Comparison of ENCODE assay signal across 8 mouse cellular contexts in the genomic region with DNA sequence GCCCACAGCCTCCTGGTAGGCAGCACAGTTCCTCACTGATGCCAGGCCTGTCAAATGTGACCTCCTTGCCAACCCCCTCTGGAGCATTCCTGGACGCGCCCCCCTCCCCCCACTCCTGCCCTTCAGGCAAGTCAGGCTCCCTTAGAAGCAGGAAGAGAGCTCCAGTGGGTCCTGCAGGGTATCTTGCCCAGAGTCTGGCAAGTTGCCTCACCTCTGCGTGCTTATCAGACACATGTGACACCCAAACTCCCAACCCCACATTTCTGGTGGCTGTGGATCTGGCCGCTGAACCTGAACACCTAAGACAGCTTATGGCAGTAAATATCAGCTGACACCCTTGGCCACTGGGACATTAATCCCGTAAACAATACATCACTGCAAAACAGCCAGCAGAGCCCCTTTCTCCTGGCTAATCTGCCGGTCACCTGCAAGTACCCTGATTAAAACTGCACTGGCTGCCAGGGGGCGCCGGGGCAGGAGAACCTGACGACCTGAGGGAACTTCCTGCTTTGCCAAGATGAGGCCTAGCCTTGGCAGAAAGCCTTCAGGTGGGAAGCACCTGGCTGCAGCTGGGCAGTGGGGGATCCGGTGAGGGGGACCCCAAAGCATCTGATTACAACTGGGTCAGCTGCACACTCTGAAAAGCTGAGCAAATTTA. TPM values are rescaled to one million over a fixed set of nuclear protein-coding genes. Genes with fewer than 3 reads are reported as not detected.
DNase-seq lines count a peak whose midpoint lies in the region; ATAC-seq and TF ChIP-seq lines count a peak whose summit lies in the region.

No protein-coding gene starts in this region.

- ATAC-seq in heart, embryonic 16.5 days (replicated peaks; ENCODE audit: extremely low read depth, insufficient read depth, low FRiP score) = peak; percentile 29; the same call in 1 of the 2 replicates
- no peak for ATAC-seq in midbrain, postnatal 0 days (ENCODE audit: low FRiP score)
- ATAC-seq in granulocyte monocyte progenitor cell, adult 5-6 weeks (replicated peaks; ENCODE audit: poor library complexity, severe bottlenecking) = no peak

- H3K27ac ChIP-seq in bone marrow, adult 2 months (ENCODE audit: control insufficient read depth, insufficient read depth, low read depth, low read length, poor library complexity) = peak overlapping the region; percentile 32; the same call in 1 of the 2 replicates
- peak overlapping the region; percentile 98 for H3K27ac ChIP-seq in heart, embryonic 16.5 days (ENCODE audit: low read length)
- H3K27ac ChIP-seq in midbrain, postnatal 0 days (ENCODE audit: low read depth, low read length) = peak overlapping the region; percentile 57

- H3K9me3 ChIP-seq in heart, embryonic 16.5 days (replicated peaks; ENCODE audit: control insufficient read depth, low read length) = no peaks in the 10 kb centered on the region
- H3K9me3 ChIP-seq in midbrain, postnatal 0 days (ENCODE audit: low read length) = no peaks in the 10 kb centered on the region

- H3K4me3 ChIP-seq in bone marrow, adult 2 months (replicated peaks; ENCODE audit: control insufficient read depth, low read depth, low read length) = no peak overlapping the region
- H3K4me3 ChIP-seq in heart, embryonic 16.5 days (ENCODE audit: low read length) = no peak overlapping the region
- no peak overlapping the region for H3K4me3 ChIP-seq in midbrain, postnatal 0 days (ENCODE audit: low read depth, low read length)

- H3K4me1 ChIP-seq in bone marrow, adult 2 months (ENCODE audit: control insufficient read depth, insufficient read depth, low read length) = no peaks in the 10 kb centered on the region
- H3K4me1 ChIP-seq in heart, embryonic 16.5 days (ENCODE audit: control insufficient read depth, insufficient read depth, low read length) = peaks cover 59% of the 10 kb centered on the region
- H3K4me1 ChIP-seq in midbrain, postnatal 0 days (ENCODE audit: insufficient read depth, low read length) = peaks cover 48% of the 10 kb centered on the region

- peak; percentile 96 for DNase-seq in heart, adult 11 months
- no peak for DNase-seq in heart, postnatal 25 days (ENCODE audit: low spot score)
- DNase-seq in kidney, postnatal 25 days = peak; percentile 75 to 86
- DNase-seq in midbrain, postnatal 0 days (ENCODE audit: low spot score) = no peak
- no peak for DNase-seq in gastrocnemius, postnatal 10 days

- H3K27me3 ChIP-seq in heart, embryonic 16.5 days (ENCODE audit: control insufficient read depth, insufficient read depth, low read length) = no peaks in the 10 kb centered on the region
- no peaks in the 10 kb centered on the region for H3K27me3 ChIP-seq in midbrain, postnatal 0 days (ENCODE audit: insufficient read depth, low read length)

- H3K36me3 ChIP-seq in heart, embryonic 16.5 days (ENCODE audit: control insufficient read depth, insufficient read depth) = no peaks in the 10 kb centered on the region
- H3K36me3 ChIP-seq in midbrain, postnatal 0 days (ENCODE audit: insufficient read depth, low read length) = no peaks in the 10 kb centered on the region

- no peak for TF ChIP-seq CTCF in bone marrow, adult 2 months (IDR thresholded peaks at IDR 0.05; ENCODE audit: control insufficient read depth, insufficient read depth, low read length)
- TF ChIP-seq CTCF in midbrain, postnatal 0 days (IDR thresholded peaks at IDR 0.05) = no peak

- H3K4me2 ChIP-seq in heart, embryonic 16.5 days (ENCODE audit: low read depth, low read length) = peak overlapping the region; percentile 7; the same call in 1 of the 2 replicates
- no peak overlapping the region for H3K4me2 ChIP-seq in midbrain, postnatal 0 days (ENCODE audit: low read depth, low read length, poor library complexity, severe bottlenecking)

- no peak for TF ChIP-seq POLR2A in bone marrow, adult 2 months (IDR thresholded peaks at IDR 0.05; ENCODE audit: borderline replicate concordance, control insufficient read depth, low read depth, low read length)

- WGBS in bone marrow, adult 2 months = 13% methylated on average over 10 of the region's 10 CpGs
- WGBS in heart, embryonic 16.5 days = 6% methylated on average over 10 of the region's 10 CpGs
- WGBS in midbrain, postnatal 0 days = 5% methylated on average over 10 of the region's 10 CpGs

- intact Hi-C loops in heart, postnatal 25 days (cut with DNase I) = loop anchor here (10.0 kb wide), 1 partner anchor 137 kb away; a partner anchor contains a TSS

- peak overlapping the region; percentile 42 for H3K9ac ChIP-seq in heart, embryonic 16.5 days (ENCODE audit: low read length)
- no peak overlapping the region for H3K9ac ChIP-seq in midbrain, postnatal 0 days (replicated peaks; ENCODE audit: low read length, poor library complexity, severe bottlenecking)

RNA-seq across cellular contexts. Expression of a gene that starts 30.7 kb away (rescaled TPM):
- 10 to 100 TPM; 37.3 to 40.6 TPM for total RNA-seq in heart, postnatal 25 days (2021)
- polyA plus RNA-seq in bone marrow, adult 2 months (2011; ENCODE audit: insufficient read depth, insufficient read length, low replicate concordance, missing spikeins) = 13.9 and 25.9 TPM in 2 replicates
- polyA plus RNA-seq in heart, embryonic 16.5 days (2015; fragmentation: Nextera tagmentation; extraction: Ambion mirVana) = 17.0 and 19.4 TPM in 2 replicates
- total RNA-seq in midbrain, postnatal 0 days (2014; rRNA removed) = 96.6 and 103 TPM in 2 replicates
- 27.8 and 30.4 TPM in 2 replicates for polyA plus RNA-seq in midbrain, postnatal 0 days (2015; fragmentation: Nextera tagmentation; extraction: Ambion mirVana)
- 10 to 100 TPM; 26.1 to 29.7 TPM for total RNA-seq in gastrocnemius, postnatal 10 days (2021)
- total RNA-seq in granulocyte monocyte progenitor cell, adult 5-6 weeks (2014; fragmentation: Nextera tagmentation) = 10.9 and 13.9 TPM in 2 replicates
- 12.2 and 13.6 TPM in 2 replicates for total RNA-seq in granulocyte monocyte progenitor cell, adult 5-6 weeks (2017)

RNA-seq across cellular contexts. Expression of a gene that starts 40.8 kb away (rescaled TPM):
- 10 to 100 TPM; 33.2 to 37.0 TPM for total RNA-seq in heart, postnatal 25 days (2021)
- polyA plus RNA-seq in bone marrow, adult 2 months (2011; ENCODE audit: insufficient read depth, insufficient read length, low replicate concordance, missing spikeins) = 14.0 and 18.3 TPM in 2 replicates
- 95.6 and 101 TPM in 2 replicates for polyA plus RNA-seq in heart, embryonic 16.5 days (2015; fragmentation: Nextera tagmentation; extraction: Ambion mirVana)
- total RNA-seq in midbrain, postnatal 0 days (2014; rRNA removed) = 94.5 and 109 TPM in 2 replicates
- polyA plus RNA-seq in midbrain, postnatal 0 days (2015; fragmentation: Nextera tagmentation; extraction: Ambion mirVana) = 192 and 194 TPM in 2 replicates
- 10 to 100 TPM; 48.9 to 50.5 TPM for total RNA-seq in gastrocnemius, postnatal 10 days (2021)
- 9.9 and 23.4 TPM in 2 replicates for total RNA-seq in granulocyte monocyte progenitor cell, adult 5-6 weeks (2014; fragmentation: Nextera tagmentation)
- total RNA-seq in granulocyte monocyte progenitor cell, adult 5-6 weeks (2017) = 13.9 and 14.3 TPM in 2 replicates

RNA-seq across cellular contexts. Expression of a gene that starts 41.0 kb away (rescaled TPM):
- total RNA-seq in heart, postnatal 25 days (2021) = 1 to 10 TPM; 3.1 to 4.2 TPM
- polyA plus RNA-seq in bone marrow, adult 2 months (2011; ENCODE audit: insufficient read depth, insufficient read length, low replicate concordance, missing spikeins) = 4.3 and 9.4 TPM in 2 replicates
- polyA plus RNA-seq in heart, embryonic 16.5 days (2015; fragmentation: Nextera tagmentation; extraction: Ambion mirVana) = 10.0 and 11.4 TPM in 2 replicates
- 5.9 and 6.0 TPM in 2 replicates for total RNA-seq in midbrain, postnatal 0 days (2014; rRNA removed)
- 9.5 and 9.8 TPM in 2 replicates for polyA plus RNA-seq in midbrain, postnatal 0 days (2015; fragmentation: Nextera tagmentation; extraction: Ambion mirVana)
- total RNA-seq in gastrocnemius, postnatal 10 days (2021) = 1 to 10 TPM; 5.5 to 7.3 TPM
- 11.8 and 16.3 TPM in 2 replicates for total RNA-seq in granulocyte monocyte progenitor cell, adult 5-6 weeks (2014; fragmentation: Nextera tagmentation)
- 8.7 and 10.9 TPM in 2 replicates for total RNA-seq in granulocyte monocyte progenitor cell, adult 5-6 weeks (2017)

Comparison
In these comparisons a context has a peak if more than half of its experiments do, and no peak if none do; other contexts are left out.
1. DNase-seq: peak in heart, adult 11 months (single experiment) and kidney, postnatal 25 days (2 of 2); none in heart, postnatal 25 days (single experiment), midbrain, postnatal 0 days (single experiment) and gastrocnemius, postnatal 10 days (single experiment).
2. H3K27ac ChIP-seq: peak in every context shown above with its lines; median percentile 98 in heart, embryonic 16.5 days; 57 in midbrain, postnatal 0 days; 32 in bone marrow, adult 2 months.